Mouse (Mus musculus): ENCODE data around the gene Tnr. TPM values are rescaled to one million over a fixed set of nuclear protein-coding genes. Genes with fewer than 3 reads are reported as not detected.

Tnr gene
- polyA plus RNA-seq, 1 experiment from 2014 or later = 0.02 TPM

DNA sequence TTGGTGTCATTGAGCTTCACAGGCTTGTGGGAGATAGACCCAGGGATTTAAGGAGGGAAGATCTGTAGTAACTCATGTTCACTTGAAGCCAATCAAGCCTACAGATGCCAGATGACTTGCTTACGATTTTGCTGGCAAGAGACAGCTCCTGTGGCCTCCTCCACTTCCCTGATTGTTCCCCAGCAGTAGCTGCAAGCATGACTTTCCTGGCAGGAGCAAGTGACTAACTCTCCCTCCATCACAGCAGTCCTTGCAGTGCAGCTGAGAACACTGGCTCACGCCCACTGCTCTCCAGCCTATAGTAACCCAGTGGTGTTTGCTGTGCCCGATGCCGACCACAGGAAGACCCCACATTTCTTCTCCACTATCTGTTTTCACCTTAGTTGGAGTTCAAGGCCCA is 356.3 kb downstream of the Tnr start:
- H3K9ac ChIP-seq = no peak overlapping the region
- no peaks in the 10 kb centered on the region for H3K9me3 ChIP-seq (replicated peaks)
- ATAC-seq (ENCODE audit: insufficient read depth) = no peak
- H3K36me3 ChIP-seq (replicated peaks) = no peaks in the 10 kb centered on the region
- no peaks in the 10 kb centered on the region for H3K4me1 ChIP-seq (replicated peaks)
- H3K4me2 ChIP-seq = no peak overlapping the region
- WGBS (ENCODE audit: insufficient replicate concordance) = 49% methylated on average over 4 of the region's 4 CpGs
- H3K4me3 ChIP-seq (replicated peaks) = no peak overlapping the region
- H3K27ac ChIP-seq (replicated peaks) = no peak overlapping the region
- H3K27me3 ChIP-seq = no peaks in the 10 kb centered on the region

DNA sequence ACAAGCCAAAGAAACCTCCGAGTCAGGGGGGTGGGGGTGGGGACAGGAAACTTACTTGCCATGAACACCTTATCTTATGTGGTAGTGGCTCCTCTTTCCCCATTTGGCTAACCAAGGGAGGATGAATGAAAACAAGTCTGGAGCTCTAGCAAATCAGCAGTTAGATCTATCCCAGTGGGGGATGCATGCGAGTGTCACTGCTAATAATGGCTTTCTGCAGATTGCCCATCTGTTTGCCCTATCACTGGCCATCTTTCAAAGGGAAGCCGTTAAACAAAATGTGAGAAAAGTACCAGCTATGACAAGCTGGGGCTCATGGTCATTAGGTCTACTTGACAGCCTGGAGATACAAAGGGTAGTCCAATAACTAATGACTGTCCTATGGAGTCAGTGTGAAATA is 361.9 kb downstream of the Tnr start:
- H3K4me1 ChIP-seq (replicated peaks) = no peaks in the 10 kb centered on the region
- H3K36me3 ChIP-seq (replicated peaks) = no peaks in the 10 kb centered on the region
- H3K27ac ChIP-seq (replicated peaks) = no peak overlapping the region
- H3K27me3 ChIP-seq = no peaks in the 10 kb centered on the region
- no peak overlapping the region for H3K4me2 ChIP-seq
- H3K4me3 ChIP-seq (replicated peaks) = no peak overlapping the region
- H3K9me3 ChIP-seq (replicated peaks) = no peaks in the 10 kb centered on the region
- WGBS (ENCODE audit: insufficient replicate concordance) = 14% methylated on average over 3 of the region's 3 CpGs
- no peak overlapping the region for H3K9ac ChIP-seq
- no peak for ATAC-seq (ENCODE audit: insufficient read depth)

GRCm38 (mm10) chr1:159888611-159889010 is 365.0 kb downstream of the Tnr start:
- WGBS (ENCODE audit: insufficient replicate concordance) = 83% methylated on average over 5 of the region's 5 CpGs
- no peak for ATAC-seq (ENCODE audit: insufficient read depth)
- no peak overlapping the region for H3K9ac ChIP-seq
- no peaks in the 10 kb centered on the region for H3K4me1 ChIP-seq (replicated peaks)
- H3K27me3 ChIP-seq = no peaks in the 10 kb centered on the region
- H3K27ac ChIP-seq (replicated peaks) = no peak overlapping the region
- H3K36me3 ChIP-seq (replicated peaks) = no peaks in the 10 kb centered on the region
- H3K4me2 ChIP-seq = no peak overlapping the region
- no peak overlapping the region for H3K4me3 ChIP-seq (replicated peaks)
- H3K9me3 ChIP-seq (replicated peaks) = no peaks in the 10 kb centered on the region

DNA sequence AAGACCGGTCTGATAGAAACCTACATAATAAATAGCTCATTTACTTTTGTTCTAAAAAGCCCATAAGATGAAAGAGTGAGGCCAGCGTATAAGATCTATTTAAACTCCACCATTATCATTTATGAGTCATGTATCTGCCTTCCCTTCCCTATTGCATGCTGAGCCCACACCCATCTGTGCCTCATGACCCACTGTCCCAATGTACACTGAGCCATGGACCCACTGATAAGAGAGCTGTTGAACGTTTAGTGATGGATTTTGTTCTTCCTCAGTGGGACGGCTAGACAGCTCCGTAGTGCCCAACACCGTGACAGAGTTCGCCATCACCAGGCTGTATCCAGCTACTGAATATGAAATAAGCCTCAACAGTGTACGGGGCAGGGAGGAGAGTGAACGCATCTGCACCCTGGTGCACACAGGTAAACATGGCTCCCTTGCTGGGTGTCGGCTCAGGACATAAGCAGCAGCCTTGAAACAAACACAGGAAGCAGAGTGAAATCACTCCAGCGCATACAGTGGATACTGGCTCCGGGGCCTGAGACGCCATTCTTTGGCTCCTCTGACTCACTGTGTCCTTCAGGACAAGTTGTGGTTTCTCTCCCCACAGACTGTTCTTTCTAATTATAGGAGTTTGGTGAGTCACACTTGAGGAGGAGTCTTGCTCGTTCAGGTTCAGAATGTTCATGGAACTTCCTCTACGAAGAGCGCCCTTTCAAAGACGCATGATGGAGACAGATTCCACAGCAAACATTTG is 365.6 kb downstream of the Tnr start:
- H3K36me3 ChIP-seq (replicated peaks) = no peaks in the 10 kb centered on the region
- H3K4me3 ChIP-seq (replicated peaks) = no peak overlapping the region
- H3K9me3 ChIP-seq (replicated peaks) = no peaks in the 10 kb centered on the region
- ATAC-seq (ENCODE audit: insufficient read depth) = no peak
- H3K27ac ChIP-seq (replicated peaks) = no peak overlapping the region
- 36% methylated on average over 17 of the region's 17 CpGs for WGBS (ENCODE audit: insufficient replicate concordance)
- H3K9ac ChIP-seq = no peak overlapping the region
- no peak overlapping the region for H3K4me2 ChIP-seq
- H3K27me3 ChIP-seq = no peaks in the 10 kb centered on the region
- H3K4me1 ChIP-seq (replicated peaks) = no peaks in the 10 kb centered on the region

DNA sequence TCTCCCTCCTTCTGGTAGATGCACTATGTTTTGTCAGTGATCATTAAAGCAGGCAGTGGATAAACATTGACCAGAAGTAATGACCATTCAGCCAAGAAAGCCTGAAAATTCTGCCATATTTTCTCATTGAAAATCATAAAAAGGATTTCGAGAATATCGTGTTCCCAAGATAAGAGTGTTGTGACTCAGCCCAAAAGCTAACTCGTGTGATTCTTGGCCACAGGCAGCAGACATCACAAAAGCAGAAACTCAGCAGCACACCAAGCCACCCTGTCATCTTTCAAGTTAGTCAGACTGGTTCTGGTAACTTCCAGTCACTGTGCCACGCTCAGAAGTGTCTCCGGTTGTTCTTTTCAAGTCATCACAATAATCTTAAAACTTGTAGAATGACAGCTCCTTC is 367.0 kb downstream of the Tnr start:
- no peak overlapping the region for H3K27ac ChIP-seq (replicated peaks)
- WGBS (ENCODE audit: insufficient replicate concordance) = 59% methylated on average over 5 of the region's 5 CpGs
- no peaks in the 10 kb centered on the region for H3K36me3 ChIP-seq (replicated peaks)
- H3K27me3 ChIP-seq = no peaks in the 10 kb centered on the region
- no peaks in the 10 kb centered on the region for H3K9me3 ChIP-seq (replicated peaks)
- ATAC-seq (ENCODE audit: insufficient read depth) = no peak
- H3K4me2 ChIP-seq = no peak overlapping the region
- H3K4me1 ChIP-seq (replicated peaks) = peaks cover 8% of the 10 kb centered on the region
- no peak overlapping the region for H3K4me3 ChIP-seq (replicated peaks)
- H3K9ac ChIP-seq = no peak overlapping the region

GRCm38 (mm10) chr1:159895094-159895493 is 371.5 kb downstream of the Tnr start:
- Histone ChIP-seq H3K9me3 (replicated peaks) (no peaks in the 10 kb centered on the region), H3K9ac (no peak overlapping the region), H3K4me3 (replicated peaks) (no peak overlapping the region), H3K27me3 (no peaks in the 10 kb centered on the region), H3K4me1 (replicated peaks) (peaks cover 15% of the 10 kb centered on the region), H3K27ac (replicated peaks) (no peak overlapping the region), H3K4me2 (no peak overlapping the region), H3K36me3 (replicated peaks) (no peaks in the 10 kb centered on the region)
- WGBS (ENCODE audit: insufficient replicate concordance) = 27% methylated on average over 3 of the region's 3 CpGs
- peak; percentile 56 for ATAC-seq (ENCODE audit: insufficient read depth)

DNA sequence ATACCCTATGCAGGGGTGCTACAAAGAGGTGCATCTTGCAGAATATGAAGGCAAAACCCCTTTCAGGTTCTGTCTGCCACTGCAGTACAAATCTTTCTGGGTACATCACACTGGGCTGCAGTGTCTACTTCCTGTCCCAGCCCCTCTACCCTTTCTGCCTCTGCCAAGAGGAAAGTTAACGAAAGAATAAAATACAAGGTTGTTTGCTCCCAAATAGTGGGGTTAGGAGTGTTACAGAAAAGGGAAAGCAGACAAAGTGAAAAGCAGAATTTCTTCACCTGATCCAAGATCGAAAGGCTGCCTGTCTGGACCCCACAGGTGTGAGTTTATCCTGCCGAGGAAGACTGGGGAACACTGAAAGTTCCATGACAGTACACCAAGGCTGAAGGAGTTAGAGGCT is 376.4 kb downstream of the Tnr start:
- Histone ChIP-seq H3K27ac (replicated peaks) (no peak overlapping the region), H3K9ac (no peak overlapping the region), H3K4me3 (replicated peaks) (no peak overlapping the region), H3K9me3 (replicated peaks) (no peaks in the 10 kb centered on the region), H3K27me3 (no peaks in the 10 kb centered on the region), H3K4me1 (replicated peaks) (peaks cover 13% of the 10 kb centered on the region), H3K4me2 (no peak overlapping the region), H3K36me3 (replicated peaks) (no peaks in the 10 kb centered on the region)
- WGBS (ENCODE audit: insufficient replicate concordance) = 51% methylated on average over 3 of the region's 3 CpGs
- no peak for ATAC-seq (ENCODE audit: insufficient read depth)

- H3K4me3 ChIP-seq (replicated peaks) = no peak overlapping the region
- WGBS (ENCODE audit: insufficient replicate concordance) = 46% methylated on average over 3 of the region's 3 CpGs
- H3K9me3 ChIP-seq (replicated peaks) = no peaks in the 10 kb centered on the region
- H3K9ac ChIP-seq = no peak overlapping the region
- H3K27me3 ChIP-seq = no peaks in the 10 kb centered on the region
- no peaks in the 10 kb centered on the region for H3K36me3 ChIP-seq (replicated peaks)
- ATAC-seq (ENCODE audit: insufficient read depth) = no peak
- no peak overlapping the region for H3K4me2 ChIP-seq
- no peak overlapping the region for H3K27ac ChIP-seq (replicated peaks)
- peaks cover 6% of the 10 kb centered on the region; the same call in 1 of the 2 replicates for H3K4me1 ChIP-seq (replicated peaks)
Observed at GRCm38 (mm10) chr1:159900639-159901038, 377.1 kb downstream of the Tnr start.

GRCm38 (mm10) chr1:159901366-159902119 is 378.0 kb downstream of the Tnr start:
- Histone ChIP-seq H3K27ac (replicated peaks) (no peak overlapping the region), H3K4me2 (no peak overlapping the region), H3K36me3 (replicated peaks) (no peaks in the 10 kb centered on the region), H3K27me3 (no peaks in the 10 kb centered on the region), H3K9me3 (replicated peaks) (no peaks in the 10 kb centered on the region), H3K4me1 (replicated peaks) (peaks cover 4% of the 10 kb centered on the region; the same call in 1 of the 2 replicates), H3K4me3 (replicated peaks) (no peak overlapping the region), H3K9ac (no peak overlapping the region)
- 72% methylated on average over 7 of the region's 7 CpGs for WGBS (ENCODE audit: insufficient replicate concordance)
- no peak for ATAC-seq (ENCODE audit: insufficient read depth)

DNA sequence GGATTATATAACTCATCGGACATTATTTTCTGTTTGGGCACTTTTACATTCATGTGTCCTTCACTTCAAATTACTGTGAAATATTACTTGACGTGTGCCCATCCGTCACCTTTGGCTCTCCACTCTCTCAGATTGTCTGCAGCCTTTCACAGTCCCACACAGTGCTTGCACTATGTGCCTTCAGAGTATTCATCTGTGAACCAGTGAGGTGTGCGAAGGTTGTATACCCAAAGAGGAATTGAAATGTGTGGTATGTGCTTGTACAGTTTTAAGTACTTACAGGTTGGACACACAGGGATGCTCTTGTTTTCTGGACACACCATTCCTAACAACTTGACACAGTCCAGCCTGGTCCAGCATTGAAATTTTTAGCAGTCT is 378.5 kb downstream of the Tnr start:
- Histone ChIP-seq H3K36me3 (replicated peaks) (no peaks in the 10 kb centered on the region), H3K4me1 (replicated peaks) (no peaks in the 10 kb centered on the region), H3K27ac (replicated peaks) (no peak overlapping the region), H3K9me3 (replicated peaks) (no peaks in the 10 kb centered on the region), H3K27me3 (no peaks in the 10 kb centered on the region), H3K4me2 (no peak overlapping the region), H3K9ac (no peak overlapping the region), H3K4me3 (replicated peaks) (no peak overlapping the region)
- 73% methylated on average over 4 of the region's 4 CpGs for WGBS (ENCODE audit: insufficient replicate concordance)
- ATAC-seq (ENCODE audit: insufficient read depth) = no peak

DNA sequence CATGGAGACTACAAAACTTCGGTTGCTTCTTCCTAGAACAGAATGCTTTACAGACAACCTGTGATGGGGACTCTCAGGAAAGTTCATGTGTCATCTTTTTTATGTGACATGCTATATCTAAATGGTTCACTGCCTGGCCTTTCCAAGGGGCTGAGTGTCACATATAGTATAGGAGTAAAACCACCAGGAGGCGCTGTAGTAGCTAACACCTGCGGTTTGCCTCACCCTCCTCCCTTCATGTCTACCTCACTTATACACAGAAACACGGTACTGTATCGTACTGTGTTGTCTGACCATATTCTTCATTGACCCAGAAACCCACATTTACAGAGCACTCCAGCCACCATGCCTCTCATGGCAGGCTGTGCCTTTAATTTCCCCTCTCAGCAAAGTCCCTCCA is 387.4 kb downstream of the Tnr start:
- 23% methylated on average over 5 of the region's 5 CpGs for WGBS (ENCODE audit: insufficient replicate concordance)
- Histone ChIP-seq H3K9ac (no peak overlapping the region), H3K9me3 (replicated peaks) (no peaks in the 10 kb centered on the region), H3K36me3 (replicated peaks) (no peaks in the 10 kb centered on the region), H3K27ac (replicated peaks) (no peak overlapping the region), H3K4me2 (no peak overlapping the region), H3K27me3 (no peaks in the 10 kb centered on the region), H3K4me1 (replicated peaks) (peaks cover 4% of the 10 kb centered on the region; the same call in 1 of the 2 replicates), H3K4me3 (replicated peaks) (no peak overlapping the region)
- 0 out of 2 replicates have a peak, but pooled peaks have one; percentile 44 for ATAC-seq (ENCODE audit: insufficient read depth)

Data from liver, embryonic 15.5 days (tissue).